Mouse (Mus musculus) A20 (cell line): Measurements from ENCODE around the gene Cachd1.

Source experiments
- DNase-seq: peaks from one replicate; pipeline ENCODE4 v3.0.0-alpha.2; 2011; ENCODE audit warnings: low read depth, low spot score

The Cachd1 gene

GRCm38 (mm10) chr4:100922816-100923554 lies 146.5 kb downstream of the Cachd1 start:
- no peak for DNase-seq

- no peak for DNase-seq
Measured at GRCm38 (mm10) chr4:100923598-100923997, 147.1 kb downstream of the Cachd1 start.

- DNase-seq = no peak
Measured at GRCm38 (mm10) chr4:100924276-100924675, 147.8 kb downstream of the Cachd1 start.

- no peak for DNase-seq
Measured at GRCm38 (mm10) chr4:100925153-100925552, 148.7 kb downstream of the Cachd1 start.

DNA sequence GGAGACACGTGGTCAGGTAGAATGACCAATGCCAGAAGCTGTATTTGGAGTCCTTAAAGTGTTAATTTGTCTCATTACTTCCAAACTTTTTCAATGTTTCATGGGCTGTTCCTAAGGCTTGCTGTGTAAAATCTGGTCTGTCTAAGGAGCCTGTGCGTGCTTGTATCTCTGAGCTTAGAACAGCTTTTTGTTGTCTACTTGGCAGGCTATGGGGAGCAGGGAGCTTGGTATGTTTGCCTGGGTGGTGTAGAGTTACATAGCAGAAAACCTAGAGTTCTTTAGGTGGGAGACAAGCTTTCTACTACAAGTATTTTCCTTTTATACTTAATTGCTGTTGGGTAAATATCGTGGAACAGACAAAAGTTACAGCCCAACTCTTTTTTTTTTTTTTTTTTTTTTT lies 150.1 kb downstream of the Cachd1 start:
- no peak for DNase-seq

- no peak for DNase-seq
Measured at GRCm38 (mm10) chr4:100927059-100927458, 150.6 kb downstream of the Cachd1 start.

DNA sequence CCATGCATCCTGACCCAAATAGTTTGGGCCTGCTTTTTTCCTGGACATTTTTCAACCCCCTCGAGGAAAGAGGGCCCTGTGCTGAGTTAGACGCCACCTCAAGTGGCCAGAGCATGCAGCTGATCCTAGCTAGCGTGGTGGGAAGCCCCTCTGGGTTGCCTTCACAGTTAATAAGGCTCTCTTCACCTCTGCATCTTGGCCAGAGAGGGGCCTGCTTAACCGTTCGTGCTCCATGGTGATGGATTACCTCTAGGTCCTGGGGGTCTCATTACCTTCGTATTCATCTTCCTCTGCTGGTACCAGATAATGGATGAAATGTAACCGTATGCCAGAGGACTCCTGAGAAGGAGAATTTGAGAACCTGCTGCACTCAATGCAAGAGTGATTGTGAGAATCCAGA lies 167.2 kb downstream of the Cachd1 start:
- no peak for DNase-seq

DNA sequence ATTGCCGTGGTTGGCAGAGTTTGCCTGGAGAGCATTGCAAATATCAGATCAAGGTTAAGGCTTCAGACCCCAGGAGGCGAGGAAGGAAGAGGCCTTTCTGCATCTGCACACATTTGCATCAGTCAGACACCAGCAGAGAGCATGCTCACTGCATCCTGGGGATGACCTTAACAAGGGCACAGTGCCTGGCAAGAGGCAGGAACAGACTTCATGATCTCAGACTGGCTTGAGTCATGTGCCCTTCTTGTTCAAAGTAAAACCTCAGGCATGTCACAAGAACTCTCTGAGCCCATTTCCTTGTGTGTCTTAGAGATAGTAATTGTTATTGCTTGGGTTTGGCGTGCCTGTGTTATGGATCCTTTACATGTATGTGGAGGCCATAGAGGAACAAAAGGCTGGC lies 167.8 kb downstream of the Cachd1 start:
- no peak for DNase-seq

DNA sequence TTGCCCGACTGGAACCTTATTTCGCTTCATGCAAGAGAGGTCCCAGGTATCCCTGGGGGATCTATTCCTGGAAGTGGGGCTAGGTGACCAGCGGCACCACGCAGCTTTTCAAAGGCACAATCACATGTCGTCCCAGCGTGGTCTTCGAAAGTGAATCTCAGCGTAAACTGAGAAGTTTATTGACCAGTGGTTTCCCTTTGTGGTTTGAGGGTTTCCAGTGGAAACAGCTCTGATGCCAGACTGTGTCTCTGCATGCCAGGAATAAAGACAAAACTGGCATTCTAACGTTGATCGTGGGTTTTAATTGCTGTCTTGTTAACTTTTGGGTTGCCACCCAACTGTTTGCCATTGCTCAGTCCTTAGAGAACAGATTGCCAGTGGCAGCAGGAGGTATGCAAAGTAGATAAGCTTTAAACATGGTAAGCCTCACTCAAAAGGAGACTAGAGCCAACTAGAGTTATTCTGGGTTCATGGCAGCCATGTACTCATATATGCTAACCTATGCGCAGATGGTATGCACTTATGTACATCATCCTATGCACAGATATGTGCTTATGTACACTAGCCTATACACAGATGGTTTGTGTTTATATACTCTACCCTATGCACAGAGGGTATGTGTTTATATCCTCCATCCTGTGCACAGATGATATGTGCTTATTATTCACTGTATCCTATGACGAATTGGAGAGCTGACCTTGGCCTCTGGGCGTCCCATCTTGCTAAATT lies 168.9 kb downstream of the Cachd1 start:
- peak; percentile 30 for DNase-seq

GRCm38 (mm10) chr4:100948494-100949425 lies 172.3 kb downstream of the Cachd1 start:
- peak; percentile 73 for DNase-seq

- no peak for DNase-seq
Measured at GRCm38 (mm10) chr4:100950316-100950715, 173.8 kb downstream of the Cachd1 start.

DNA sequence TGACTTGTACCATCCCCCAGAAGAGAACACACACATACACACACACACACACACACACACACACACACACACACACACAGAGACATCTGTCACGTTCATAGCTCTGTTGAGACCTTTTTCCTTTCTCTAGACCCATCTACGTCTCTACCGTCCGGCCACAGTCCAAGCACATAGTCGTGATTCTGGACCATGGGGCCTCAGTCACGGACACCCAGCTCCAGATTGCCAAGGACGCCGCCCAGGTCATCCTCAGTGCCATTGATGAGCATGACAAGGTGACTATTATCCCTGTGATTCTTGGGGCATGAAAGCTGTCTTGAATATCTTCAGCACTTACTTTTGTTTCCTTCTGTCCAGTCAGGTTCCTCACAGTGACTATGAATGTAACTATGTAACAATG lies 175.4 kb downstream of the Cachd1 start:
- DNase-seq = no peak

DNA sequence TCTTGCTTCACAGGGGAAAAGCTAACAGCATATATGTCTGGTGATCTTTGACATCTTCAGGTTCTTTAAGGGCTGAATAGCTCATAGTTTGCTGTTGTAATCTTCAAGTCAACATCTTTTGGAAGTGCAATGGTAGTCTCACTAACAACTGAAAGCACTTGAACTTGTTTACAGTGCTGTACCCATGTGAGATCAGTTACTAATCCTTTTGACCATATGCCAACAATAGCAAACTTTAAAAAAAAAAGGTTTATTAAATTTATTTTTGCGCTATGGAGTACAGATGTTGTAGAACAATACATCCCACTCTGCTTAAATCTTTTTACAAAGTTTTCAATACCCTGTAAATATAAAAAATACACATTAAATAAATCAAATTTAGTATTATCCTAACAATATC lies 186.9 kb downstream of the Cachd1 start:
- no peak for DNase-seq

DNA sequence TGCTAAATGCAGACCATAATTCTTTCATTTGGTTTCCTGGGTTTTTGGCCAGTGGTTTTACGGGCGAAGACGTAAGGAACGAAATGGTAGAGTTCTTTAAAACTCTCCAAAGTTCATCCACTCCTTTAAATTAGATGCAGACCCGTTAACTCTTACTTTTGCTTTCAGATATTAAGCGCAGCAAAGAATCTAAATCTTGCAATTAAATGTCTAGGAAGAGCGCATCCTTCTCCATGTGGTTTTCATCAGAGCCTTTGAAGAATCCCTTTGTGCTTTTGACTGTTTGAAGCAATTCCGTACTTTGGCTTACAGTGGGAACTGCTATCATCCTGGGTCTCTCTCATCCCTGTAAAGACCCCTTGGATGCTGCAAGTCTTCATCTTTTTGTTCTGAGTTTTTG lies 187.3 kb downstream of the Cachd1 start:
- DNase-seq = no peak

GRCm38 (mm10) chr4:100967703-100968392 lies 191.4 kb downstream of the Cachd1 start:
- no peak for DNase-seq

DNA sequence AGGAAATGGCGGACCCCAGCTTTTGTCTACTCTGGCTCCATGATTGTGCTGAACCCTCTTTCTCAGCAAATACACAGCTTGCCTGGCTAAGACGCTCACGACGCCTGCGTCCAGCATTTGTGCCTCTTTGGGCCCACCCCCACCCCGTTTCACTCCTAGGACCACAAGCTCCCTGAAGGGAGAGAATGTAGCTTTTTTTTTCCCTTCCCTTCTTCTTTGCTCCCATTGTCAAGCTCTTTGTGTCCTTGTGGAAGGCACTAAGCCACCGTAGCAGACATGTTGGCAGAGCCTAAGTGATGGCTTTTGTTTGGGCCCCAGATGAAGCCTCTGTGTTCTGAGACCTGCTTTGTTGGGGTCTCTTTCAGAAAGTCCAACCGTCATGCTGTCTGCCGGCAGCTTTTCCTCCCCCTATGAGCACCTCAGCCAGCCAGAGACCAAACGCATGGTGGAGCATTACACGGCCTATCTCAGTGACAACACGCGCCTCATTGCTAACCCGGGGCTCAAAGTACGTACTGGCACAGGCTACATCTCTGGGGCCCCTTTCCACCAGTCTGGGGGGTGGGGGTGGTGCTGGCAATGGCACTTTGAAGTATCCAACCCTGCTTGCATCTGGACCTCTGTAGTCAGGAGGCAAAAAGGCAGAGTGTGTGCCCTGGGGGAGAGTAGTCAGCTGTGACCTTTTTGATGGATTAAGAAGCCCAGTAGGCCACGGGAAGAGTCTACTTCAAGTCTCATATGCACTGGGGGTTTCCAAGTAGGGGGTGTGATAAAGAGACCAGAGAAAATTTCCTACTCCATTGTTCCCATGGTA lies 197.4 kb downstream of the Cachd1 start:
- no peak for DNase-seq

DNA sequence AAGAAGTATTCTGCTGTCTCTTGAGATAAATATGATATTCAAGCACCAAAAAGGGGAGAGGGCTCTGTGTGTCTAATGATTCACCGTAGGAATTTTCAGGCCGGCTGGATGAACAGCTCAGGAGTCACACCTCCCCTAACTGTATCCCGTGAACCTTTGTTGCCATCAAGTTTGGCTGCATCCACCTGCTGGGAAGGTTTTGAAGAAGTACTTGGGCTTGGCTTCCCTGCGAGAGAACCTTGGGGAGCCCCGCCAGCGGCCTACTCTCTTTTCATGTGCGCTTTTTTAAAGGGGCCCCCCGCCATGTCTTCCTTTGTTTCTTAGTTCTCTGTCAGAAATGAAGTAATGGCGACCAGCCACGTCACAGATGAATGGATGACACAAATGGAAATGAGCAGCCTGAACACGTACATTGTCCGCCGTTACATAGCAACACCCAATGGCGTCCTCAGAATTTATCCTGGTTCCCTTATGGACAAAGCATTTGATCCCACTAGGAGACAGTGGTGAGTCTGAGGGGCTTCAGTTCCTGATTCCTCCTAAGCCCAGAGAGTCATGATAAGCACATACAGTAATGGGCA lies 198.1 kb downstream of the Cachd1 start:
- DNase-seq = no peak

GRCm38 (mm10) chr4:100977522-100977921 lies 201.0 kb downstream of the Cachd1 start:
- no peak for DNase-seq

GRCm38 (mm10) chr4:100987187-100987586 lies 210.7 kb downstream of the Cachd1 start:
- no peak for DNase-seq

- DNase-seq = peak; percentile 37
Measured at GRCm38 (mm10) chr4:100988231-100988799, 211.8 kb downstream of the Cachd1 start.
